Mouse (Mus musculus) neural tube, embryonic 12.5 days (tissue): ENCODE measurements around the gene Pdia4. TPM values are rescaled to one million over a fixed set of nuclear protein-coding genes. Genes with fewer than 3 reads are reported as not detected.
"Not testable (repeated sequence)": the region's sequence is repeated elsewhere in the genome, so short reads cannot be mapped to it uniquely, and the experiment has no call there.

ENCODE experiments used
- ATAC-seq: fragments of 200-750 bp; cut with Nextera tagmentation; 2 replicates; pipeline ENCODE4 v1.8.0; 2017; ENCODE audit warnings: low read depth, mild to moderate bottlenecking, moderate TSS enrichment, moderate library complexity; ENCODE audit not compliant: low FRiP score
- H3K27ac ChIP-seq: fragments of 300-500 bp; sonication (generic); 2 replicates; pipeline ENCODE4 v1.5.1; 2016
- H3K27me3 ChIP-seq: fragments of 300-500 bp; sonication (generic); replicated peaks from 2 replicates; pipeline ENCODE4 v1.6.1; 2016; ENCODE audit warnings: mild to moderate bottlenecking
- H3K36me3 ChIP-seq: fragments of 300-500 bp; sonication (generic); 2 replicates; pipeline ENCODE4 v1.6.1; 2016; ENCODE audit warnings: mild to moderate bottlenecking
- H3K4me1 ChIP-seq: fragments of 300-500 bp; sonication (generic); 2 replicates; pipeline ENCODE4 v1.6.1; 2016
- H3K4me2 ChIP-seq: fragments of 300-500 bp; sonication (generic); replicated peaks from 2 replicates; pipeline ENCODE4 v1.6.1; 2016; ENCODE audit warnings: mild to moderate bottlenecking
- H3K4me3 ChIP-seq: fragments of 300-500 bp; sonication (generic); 2 replicates; pipeline ENCODE4 v1.5.1; 2016
- H3K9ac ChIP-seq: fragments of 300-500 bp; sonication (generic); 2 replicates; pipeline ENCODE4 v1.6.1; 2016; ENCODE audit warnings: mild to moderate bottlenecking
- H3K9me3 ChIP-seq: fragments of 300-500 bp; sonication (generic); 2 replicates; pipeline ENCODE4 v1.6.1; 2016; ENCODE audit warnings: mild to moderate bottlenecking
- WGBS: fragments of 180-500 bp; shearing (Covaris S2); methylation state at CpG from one replicate; pipeline ENCODE4 v1.1.7; 2016; 5-methylcytosine and 5-hydroxymethylcytosine counted together
- polyA plus RNA-seq: library from polyadenylated mRNA; unstranded; fragments of >200 nt; fragmentation: Nextera tagmentation; extraction: Ambion mirVana; gene quantifications from 2 replicates; pipeline ENCODE4 v1.2.1, GENCODE M21; 2016

Gene Pdia4
- polyA plus RNA-seq, 1 experiment from 2014 or later = 196 TPM

DNA sequence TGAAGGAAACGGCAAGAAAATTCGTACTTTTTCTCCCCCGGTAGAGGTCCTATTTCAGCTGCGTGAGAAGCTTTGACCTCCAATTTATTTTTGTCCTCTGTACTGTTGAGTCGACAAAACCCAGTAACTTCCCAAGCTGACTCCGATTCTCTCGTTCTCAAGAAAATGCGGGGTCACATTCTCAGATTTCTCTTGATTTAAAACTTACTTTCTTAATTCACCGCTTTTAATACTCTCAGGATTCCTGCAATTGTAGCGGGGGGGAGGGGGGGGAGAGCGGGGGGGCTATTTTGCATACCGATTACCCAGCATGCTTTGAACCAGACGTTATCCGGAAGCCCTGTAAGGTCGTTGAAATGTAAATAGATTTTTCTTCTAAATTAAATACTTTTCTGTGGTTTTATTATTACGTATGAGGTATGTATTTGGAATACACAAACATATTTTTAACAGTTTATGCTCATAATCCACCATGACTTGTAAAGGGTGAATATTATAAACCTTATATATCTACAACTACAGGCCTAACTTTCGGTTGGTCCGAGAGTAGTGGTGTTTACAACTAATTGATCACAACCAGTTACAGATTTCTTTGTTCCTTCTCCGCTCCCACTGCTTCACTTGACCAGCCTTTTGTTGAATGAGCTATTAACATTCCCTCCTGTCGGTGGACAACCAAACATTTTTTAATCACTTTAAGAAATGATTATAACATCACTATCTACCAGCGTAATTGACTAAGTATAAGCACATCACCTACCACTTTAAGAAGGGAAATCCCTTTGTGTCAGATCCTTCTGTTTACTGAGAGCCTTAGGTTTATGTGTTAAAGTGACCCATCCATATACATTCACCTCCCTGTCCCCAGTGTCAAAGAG is 31.9 kb downstream of the Pdia4 start:
- under 1% methylated on average over 21 of the region's 21 CpGs for WGBS
- peak; percentile 63 for ATAC-seq
- H3K9me3 ChIP-seq = no peaks in the 10 kb centered on the region
- H3K27me3 ChIP-seq = no peaks in the 10 kb centered on the region
- H3K36me3 ChIP-seq = no peaks in the 10 kb centered on the region
- H3K9ac ChIP-seq = peak overlapping the region; percentile 36; the same call in 1 of the 2 replicates
- no peaks in the 10 kb centered on the region for H3K4me1 ChIP-seq
- 0 out of 2 replicates have a peak overlapping the region, but pooled peaks have one; percentile 29 for H3K27ac ChIP-seq
- H3K4me2 ChIP-seq = peak overlapping the region; percentile 45
- H3K4me3 ChIP-seq = peak overlapping the region; percentile 41

DNA sequence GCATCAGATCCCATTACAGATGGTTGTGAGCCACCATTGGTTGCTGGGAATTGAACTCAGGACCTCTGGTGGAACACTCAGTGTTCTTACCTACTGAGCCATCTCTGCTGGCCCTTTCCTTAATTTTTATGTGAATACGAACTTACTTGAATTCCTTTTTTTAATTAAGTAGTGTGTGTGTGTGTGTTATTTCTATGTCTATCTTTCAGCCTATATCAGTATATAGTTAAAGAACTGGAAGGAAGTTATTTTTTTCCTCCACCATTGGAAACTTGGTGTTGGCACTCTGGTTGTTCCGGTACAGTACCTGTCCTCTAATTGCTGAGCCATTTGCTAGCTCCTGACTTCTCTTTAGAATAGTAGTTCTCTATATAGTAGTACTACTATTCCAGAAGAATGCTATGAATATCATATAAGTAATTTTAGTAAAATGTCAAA is 32.6 kb downstream of the Pdia4 start:
- Histone ChIP-seq H3K27me3 (no peaks in the 10 kb centered on the region), H3K4me1 (no peaks in the 10 kb centered on the region), H3K9ac (no peak overlapping the region), H3K9me3 (no peaks in the 10 kb centered on the region), H3K27ac (no peak overlapping the region), H3K4me2 (peak overlapping the region; percentile 45), H3K4me3 (peak overlapping the region; percentile 41), H3K36me3 (no peaks in the 10 kb centered on the region)
- ATAC-seq = no peak
- WGBS = 15% methylated on average over 2 of the region's 2 CpGs

- not testable (repeated sequence) for H3K27me3 ChIP-seq, ATAC-seq, H3K9me3 ChIP-seq, H3K9ac ChIP-seq, H3K4me1 ChIP-seq, H3K27ac ChIP-seq, H3K36me3 ChIP-seq
- H3K4me2 ChIP-seq = peak overlapping the region; percentile 43
- H3K4me3 ChIP-seq = peak overlapping the region; percentile 15; the same call in 1 of the 2 replicates
- WGBS = 60% methylated on average over 8 of the region's 19 CpGs
Measured at GRCm38 (mm10) chr6:47771760-47772159, 41.5 kb downstream of the Pdia4 start.

DNA sequence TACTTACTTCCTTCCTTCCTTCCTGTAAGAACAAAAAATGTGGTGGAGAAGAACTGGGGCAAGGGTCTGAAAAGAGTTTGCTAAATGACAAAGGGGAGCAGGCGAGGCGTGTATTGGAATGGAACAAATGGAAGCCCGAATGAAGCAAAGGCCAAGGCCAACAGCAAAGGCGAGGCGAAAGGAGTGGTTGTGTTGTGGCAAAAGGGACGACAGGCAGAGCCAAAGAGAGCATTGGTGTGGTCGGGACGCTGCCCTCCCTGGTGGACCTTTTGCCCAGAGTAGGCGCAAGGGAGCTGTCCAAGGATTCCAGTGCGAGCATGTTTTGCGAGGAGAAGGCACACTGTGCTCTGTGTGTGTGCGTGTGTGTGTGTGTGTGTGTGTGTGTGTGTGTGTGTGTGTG is 42.1 kb downstream of the Pdia4 start:
- not testable (repeated sequence) for H3K4me1 ChIP-seq, H3K4me3 ChIP-seq, H3K4me2 ChIP-seq, H3K9me3 ChIP-seq, ATAC-seq, H3K9ac ChIP-seq, H3K27me3 ChIP-seq, H3K36me3 ChIP-seq, H3K27ac ChIP-seq
- WGBS = 75% methylated on average over 12 of the region's 12 CpGs

DNA sequence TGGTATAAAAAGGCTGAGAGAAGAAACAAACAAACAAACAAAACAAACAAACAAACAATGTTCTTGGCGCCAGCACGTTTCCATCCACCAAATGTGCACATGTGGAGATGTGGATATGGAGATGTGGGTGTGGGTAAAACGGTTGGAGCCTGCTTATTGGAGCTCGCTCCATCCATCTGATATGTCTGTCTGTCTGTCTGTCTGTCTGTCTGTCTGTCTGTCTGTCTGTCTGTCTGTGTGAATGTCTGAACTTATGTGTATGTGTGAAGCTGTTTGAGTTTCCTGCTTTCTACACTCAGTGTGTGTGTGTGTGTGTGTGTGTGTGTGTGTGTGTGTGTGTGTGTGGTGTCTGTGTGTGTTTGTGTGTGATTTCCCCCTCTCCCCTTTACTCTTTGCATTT is 43.4 kb downstream of the Pdia4 start:
- H3K4me3 ChIP-seq = not testable (repeated sequence)

GRCm38 (mm10) chr6:47768520-47768919 is 44.7 kb downstream of the Pdia4 start:
- H3K4me1 ChIP-seq, H3K9ac ChIP-seq, H3K27ac ChIP-seq, H3K4me2 ChIP-seq, H3K9me3 ChIP-seq, ATAC-seq, H3K27me3 ChIP-seq, H3K36me3 ChIP-seq, H3K4me3 ChIP-seq: not testable (repeated sequence)
- 36% methylated on average over 2 of the region's 12 CpGs for WGBS

More for the DNA sequence above, 43.4 kb downstream of the Pdia4 start:
- H3K9ac ChIP-seq, H3K27ac ChIP-seq, H3K27me3 ChIP-seq, H3K4me2 ChIP-seq, H3K9me3 ChIP-seq, H3K36me3 ChIP-seq, H3K4me1 ChIP-seq, ATAC-seq: not testable (repeated sequence)
- 64% methylated on average over 4 of the region's 4 CpGs for WGBS

DNA sequence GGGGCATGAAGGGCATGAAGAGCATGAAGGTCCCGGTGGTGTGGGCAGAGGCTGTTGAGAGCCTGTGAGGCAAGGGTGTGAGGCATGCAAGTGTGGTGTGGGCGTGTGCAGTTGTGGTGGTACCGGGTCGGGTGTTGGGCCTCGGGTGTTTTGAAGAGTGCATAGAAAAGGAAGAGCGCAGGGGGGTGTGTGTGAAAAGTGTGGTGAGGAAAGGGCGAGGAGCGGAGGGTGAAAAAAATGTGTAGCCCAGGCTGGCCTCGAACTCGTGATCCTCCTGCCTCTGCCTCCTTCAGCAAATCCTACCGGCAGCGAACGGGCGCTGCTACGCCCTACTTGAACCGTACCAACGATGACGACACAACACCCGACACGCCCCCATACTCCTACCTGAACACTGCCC is 45.9 kb downstream of the Pdia4 start:
- H3K9me3 ChIP-seq, H3K4me3 ChIP-seq, H3K27ac ChIP-seq, H3K4me2 ChIP-seq, H3K9ac ChIP-seq, H3K27me3 ChIP-seq, H3K36me3 ChIP-seq, ATAC-seq, H3K4me1 ChIP-seq: not testable (repeated sequence)
- WGBS = 60% methylated on average over 8 of the region's 20 CpGs

DNA sequence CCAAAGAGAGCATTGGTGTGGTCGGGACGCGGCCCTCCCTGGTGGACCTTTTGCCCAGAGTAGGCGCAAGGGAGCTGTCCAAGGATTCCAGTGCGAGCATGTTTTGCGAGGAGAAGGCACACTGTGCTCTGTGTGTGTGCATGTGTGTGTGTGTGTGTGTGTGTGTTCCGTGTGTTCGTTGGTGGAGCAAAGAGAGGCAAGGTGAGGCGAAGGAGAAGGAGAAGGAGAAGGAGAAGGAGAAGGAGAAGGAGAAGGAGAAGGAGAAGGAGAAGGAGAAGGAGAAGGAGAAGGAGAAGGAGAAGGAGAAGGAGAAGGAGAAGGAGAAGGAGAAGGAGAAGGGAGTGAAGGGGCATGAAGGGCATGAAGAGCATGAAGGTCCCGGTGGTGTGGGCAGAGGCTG is 50.5 kb downstream of the Pdia4 start:
- H3K27ac ChIP-seq, H3K9me3 ChIP-seq, ATAC-seq, H3K4me3 ChIP-seq, H3K4me1 ChIP-seq, H3K9ac ChIP-seq, H3K27me3 ChIP-seq, H3K36me3 ChIP-seq, H3K4me2 ChIP-seq: not testable (repeated sequence)
- 70% methylated on average over 9 of the region's 10 CpGs for WGBS

- not testable (repeated sequence) for H3K36me3 ChIP-seq, H3K27me3 ChIP-seq, H3K27ac ChIP-seq, H3K4me2 ChIP-seq, H3K9me3 ChIP-seq, H3K4me3 ChIP-seq, H3K9ac ChIP-seq, ATAC-seq, H3K4me1 ChIP-seq
- 79% methylated on average over 14 of the region's 16 CpGs for WGBS
Measured at GRCm38 (mm10) chr6:47759406-47759805, 53.8 kb downstream of the Pdia4 start.

DNA sequence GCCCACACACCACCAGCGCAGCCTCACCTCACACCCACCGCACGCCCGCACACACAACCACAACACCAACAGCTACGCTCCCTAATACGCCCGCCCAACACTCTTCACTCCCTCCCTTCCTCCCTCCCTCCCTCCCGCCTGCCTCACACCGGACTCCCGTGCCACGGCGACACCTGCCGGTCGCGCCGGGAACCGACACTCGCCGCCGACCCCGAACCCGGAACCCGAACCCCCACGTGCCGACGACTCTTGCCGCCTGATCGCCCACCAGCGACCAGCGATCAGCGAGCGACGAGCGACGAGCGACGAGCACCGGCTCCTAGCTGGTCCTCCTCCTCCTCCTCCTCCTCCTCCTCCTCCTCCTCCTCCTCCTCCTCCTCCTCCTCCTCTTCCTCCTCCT is 55.4 kb downstream of the Pdia4 start:
- H3K9ac ChIP-seq, H3K27ac ChIP-seq, H3K4me1 ChIP-seq, ATAC-seq, H3K36me3 ChIP-seq, H3K27me3 ChIP-seq, H3K9me3 ChIP-seq: not testable (repeated sequence)
- 6% methylated on average over 21 of the region's 38 CpGs for WGBS
- Histone ChIP-seq H3K4me2 (peak overlapping the region; percentile 48), H3K4me3 (peak overlapping the region; percentile 27; the same call in 1 of the 2 replicates)

DNA sequence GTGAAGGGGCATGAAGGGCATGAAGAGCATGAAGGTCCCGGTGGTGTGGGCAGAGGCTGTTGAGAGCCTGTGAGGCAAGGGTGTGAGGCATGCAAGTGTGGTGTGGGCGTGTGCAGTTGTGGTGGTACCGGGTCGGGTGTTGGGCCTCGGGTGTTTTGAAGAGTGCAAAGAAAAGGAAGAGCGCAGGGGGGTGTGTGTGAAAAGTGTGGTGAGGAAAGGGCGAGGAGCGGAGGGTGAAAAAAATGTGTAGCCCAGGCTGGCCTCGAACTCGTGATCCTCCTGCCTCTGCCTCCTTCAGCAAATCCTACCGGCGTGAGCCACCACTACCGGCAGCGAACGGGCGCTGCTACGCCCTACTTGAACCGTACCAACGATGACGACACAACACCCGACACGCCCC is 55.8 kb downstream of the Pdia4 start:
- H3K4me1 ChIP-seq, H3K9ac ChIP-seq, H3K4me3 ChIP-seq, H3K27ac ChIP-seq, H3K27me3 ChIP-seq, H3K9me3 ChIP-seq, H3K4me2 ChIP-seq, H3K36me3 ChIP-seq, ATAC-seq: not testable (repeated sequence)
- 15% methylated on average over 11 of the region's 22 CpGs for WGBS

- not testable (repeated sequence) for H3K4me2 ChIP-seq, H3K27me3 ChIP-seq, H3K4me1 ChIP-seq, H3K27ac ChIP-seq, H3K9me3 ChIP-seq, H3K9ac ChIP-seq, H3K36me3 ChIP-seq, H3K4me3 ChIP-seq, ATAC-seq
- 2% methylated on average over 12 of the region's 44 CpGs for whole genome bisulfite sequencing
Measured at GRCm38 (mm10) chr6:47753144-47753543, 60.1 kb downstream of the Pdia4 start.

GRCm38 (mm10) chr6:47748306-47748705 is 64.9 kb downstream of the Pdia4 start:
- not testable (repeated sequence) for H3K36me3 ChIP-seq, H3K27me3 ChIP-seq, ATAC-seq, H3K9me3 ChIP-seq, H3K9ac ChIP-seq, H3K27ac ChIP-seq, H3K4me3 ChIP-seq, H3K4me1 ChIP-seq
- H3K4me2 ChIP-seq = peak overlapping the region; percentile 43
- 16% methylated on average over 14 of the region's 25 CpGs for WGBS
